Mouse (Mus musculus) embryo, embryonic 10.5 days (tissue): Measurements from ENCODE around the gene Nsmce3.

ENCODE experiments used
- DNase-seq: peaks from one replicate; pipeline ENCODE4 v3.0.0-alpha.2; 2015; ENCODE audit warnings: low spot score

The Nsmce3 gene

DNA sequence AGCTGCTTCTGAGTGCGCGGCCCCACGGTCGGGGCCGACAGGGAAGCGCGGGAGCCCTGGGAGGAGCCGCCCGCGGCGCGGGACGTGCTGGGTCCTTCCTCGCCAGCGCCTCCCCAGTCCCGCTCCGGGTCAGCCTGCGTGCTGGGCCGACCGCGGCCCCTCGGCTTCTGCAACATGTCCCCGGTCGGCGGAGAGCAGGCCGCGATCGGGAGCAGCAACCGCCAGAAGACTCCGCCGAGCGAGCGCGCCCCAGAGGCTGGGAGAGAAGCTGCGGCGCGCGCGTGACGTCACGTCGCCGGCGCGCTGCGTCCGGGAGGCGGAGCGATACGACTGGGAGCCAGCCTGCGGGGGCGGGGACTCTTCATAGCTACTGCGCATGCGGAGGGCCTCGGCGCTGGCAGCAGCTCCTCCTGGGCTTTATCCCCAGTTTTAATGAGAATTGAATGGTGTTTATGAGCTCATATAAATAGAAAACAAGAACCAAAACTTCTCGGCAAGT is at the start of gene Nsmce3:
Nsmce3 (minus strand) TSS at position 255 of the 499 bp plus-strand sequence.
- DNase-seq, result peak; percentile 97

DNA sequence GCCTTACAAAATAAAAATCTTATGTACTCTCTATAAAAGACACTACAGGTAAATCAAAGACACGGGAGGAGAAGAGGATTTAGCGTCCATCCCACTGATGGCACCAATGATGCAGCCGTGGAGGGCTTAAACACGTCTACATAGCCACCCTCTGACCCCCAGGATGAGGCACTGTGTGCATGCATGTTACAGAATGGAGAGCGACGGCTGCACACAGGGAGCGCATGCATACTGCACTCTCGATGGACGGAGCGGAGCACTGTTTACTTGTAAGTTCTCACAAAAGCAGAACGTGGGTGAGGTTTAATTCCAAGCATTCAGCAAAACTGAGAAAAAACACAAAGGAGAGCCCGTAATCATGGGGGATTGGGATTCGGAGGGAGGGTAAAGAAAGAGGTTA is 48.4 kb upstream of the Nsmce3 start:
- no peak for DNase-seq

DNA sequence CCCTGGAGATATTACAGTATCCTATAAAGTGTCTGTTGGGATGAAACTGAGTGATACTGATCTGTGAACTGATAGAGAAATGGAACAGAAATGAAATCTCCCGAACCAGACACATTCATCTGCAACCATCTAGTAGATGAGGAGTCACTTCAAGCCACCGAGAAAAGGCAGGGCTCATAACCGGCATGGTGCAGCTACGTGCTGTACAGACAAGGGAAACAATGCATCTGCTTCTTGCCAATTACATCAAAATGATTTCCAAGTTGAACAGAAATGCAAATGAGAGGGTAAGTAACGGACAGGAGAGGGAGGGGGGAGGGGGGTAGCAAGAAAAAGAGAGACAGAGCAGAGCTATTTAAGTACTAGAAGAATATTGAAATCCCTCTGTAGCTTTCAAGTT is 47.9 kb upstream of the Nsmce3 start:
- DNase-seq, result no peak

DNA sequence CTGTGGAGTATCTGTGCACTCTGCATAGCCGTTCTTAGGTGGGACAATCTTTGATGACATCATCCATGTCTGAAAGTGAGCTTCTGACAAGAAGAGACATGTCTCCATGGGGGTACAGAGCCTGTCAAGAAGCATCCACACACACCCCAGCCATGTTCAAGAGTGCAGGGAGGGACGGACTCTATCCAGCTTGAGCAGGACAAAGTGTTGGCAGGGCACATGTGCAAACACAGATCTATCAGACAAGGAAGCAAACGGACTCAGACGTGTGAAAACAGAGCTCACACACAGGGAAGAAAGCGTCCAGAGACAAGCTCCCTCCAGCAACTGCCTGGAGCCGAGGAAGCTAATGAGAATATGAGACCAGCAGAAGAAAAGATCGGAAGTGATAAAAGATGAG is 43.9 kb upstream of the Nsmce3 start:
- DNase-seq, result no peak

DNA sequence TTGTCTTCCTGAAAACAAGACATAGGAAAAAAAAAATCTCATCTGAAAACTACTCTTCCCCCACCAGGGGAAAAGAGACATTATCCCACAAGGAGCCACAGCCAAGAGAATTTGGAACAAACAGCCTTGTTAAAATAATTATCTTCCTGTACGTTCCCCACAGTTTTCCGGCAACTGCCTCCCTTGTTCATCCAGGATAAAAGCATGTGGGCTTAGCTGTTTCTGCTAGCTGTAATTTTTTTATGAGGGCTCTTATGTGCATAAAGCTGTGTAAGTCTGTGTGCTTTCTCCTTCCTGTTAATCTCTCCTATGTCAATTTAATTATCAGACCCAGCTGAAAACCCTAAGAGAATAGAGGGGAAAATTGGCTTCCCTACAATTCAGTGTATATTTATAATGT is 42.3 kb upstream of the Nsmce3 start:
- no peak for DNase-seq

DNA sequence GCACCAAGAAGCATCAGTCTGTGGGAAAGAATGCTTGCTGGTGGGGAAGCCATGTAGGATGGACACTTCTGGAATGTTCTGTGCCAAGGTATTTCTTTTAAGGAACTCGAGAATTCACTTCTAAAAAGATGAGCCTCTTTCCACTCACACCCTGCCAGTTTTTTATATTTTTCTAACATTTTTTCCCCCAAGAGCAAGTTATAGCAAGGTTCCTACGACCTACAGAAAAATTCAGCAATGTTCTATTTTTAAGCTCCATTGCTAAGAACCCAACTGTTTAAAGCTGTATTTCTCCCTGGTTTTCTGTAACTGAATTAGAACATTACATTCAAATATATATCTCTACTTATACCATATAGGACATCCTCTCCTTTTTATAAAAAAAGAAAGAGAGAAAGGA is 39.1 kb upstream of the Nsmce3 start:
- no peak for DNase-seq

DNA sequence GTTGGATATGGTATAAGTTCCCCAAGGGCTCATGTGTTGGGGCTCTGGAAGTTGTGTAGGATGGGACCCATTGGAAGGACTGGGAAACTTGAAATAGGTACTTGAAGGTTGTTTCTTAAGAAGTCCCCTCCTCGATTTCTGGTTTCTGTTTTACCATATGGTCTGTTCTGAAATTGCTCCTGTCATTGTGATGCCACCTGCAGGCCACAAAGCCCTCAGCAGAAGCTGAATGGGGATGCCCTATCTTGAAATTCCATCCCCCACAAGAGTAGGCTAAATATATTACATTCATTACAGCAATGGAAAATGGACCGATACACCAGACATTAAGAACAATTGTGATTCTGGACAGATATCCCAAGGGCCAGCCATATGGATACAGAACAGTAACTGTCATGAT is 37.4 kb upstream of the Nsmce3 start:
- no peak for DNase-seq

DNA sequence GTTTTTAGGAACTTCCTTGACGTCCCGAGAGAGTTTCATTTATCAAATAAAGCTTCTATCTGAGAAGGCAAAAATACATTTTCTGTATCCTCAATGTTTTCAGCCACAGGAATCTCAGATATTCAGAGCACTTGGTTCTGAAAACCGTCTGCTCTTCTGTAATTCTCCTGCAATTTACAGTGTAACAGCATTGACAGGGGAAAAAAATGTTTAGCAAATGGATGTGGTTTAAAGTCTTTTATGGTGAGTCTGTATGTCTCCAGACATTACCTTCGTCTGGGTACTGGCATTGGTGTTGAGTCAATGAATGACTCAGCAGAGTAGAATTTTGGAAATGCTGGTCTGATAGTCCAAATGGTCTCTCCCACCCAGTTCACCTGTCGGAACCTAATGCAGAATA is 34.2 kb upstream of the Nsmce3 start:
- no peak for DNase-seq

DNA sequence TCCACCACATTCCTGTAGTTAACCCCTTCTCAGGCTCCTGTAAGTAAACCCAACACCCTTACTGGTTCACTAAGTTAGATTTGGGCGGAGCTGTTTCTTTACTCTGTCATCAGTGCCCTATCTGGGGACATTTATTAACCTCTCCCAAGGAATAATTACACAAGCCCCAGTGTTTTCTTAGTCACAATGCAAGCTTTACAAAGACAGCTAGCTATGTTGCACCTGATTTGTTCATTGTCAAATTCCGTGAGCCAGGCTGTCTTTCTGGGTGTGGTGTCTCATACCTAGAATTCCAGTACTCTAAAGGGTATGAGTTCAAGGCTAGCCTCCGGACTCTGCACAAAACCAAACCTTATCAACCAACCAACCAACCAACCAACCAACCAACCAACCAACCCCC is 32.7 kb upstream of the Nsmce3 start:
- DNase-seq, result no peak

DNA sequence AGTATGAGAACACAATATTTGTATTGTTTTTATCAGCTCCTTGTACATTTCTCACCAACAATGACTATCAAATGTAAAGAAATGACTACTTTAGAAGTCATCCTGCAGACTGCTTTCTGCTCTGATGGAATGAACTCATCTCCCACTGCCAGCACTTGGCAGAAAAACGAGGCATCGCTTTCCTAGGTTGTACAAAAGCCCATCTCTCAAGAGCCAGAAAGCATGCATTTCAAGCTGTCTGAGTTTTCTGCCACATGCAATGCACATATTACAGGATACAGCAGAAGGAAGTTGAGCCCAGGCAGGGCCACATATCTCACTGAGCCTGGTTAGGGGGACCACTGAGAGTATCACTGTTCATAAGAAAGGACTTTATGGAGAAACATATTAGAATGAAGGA is 27.5 kb upstream of the Nsmce3 start:
- DNase-seq, result no peak

DNA sequence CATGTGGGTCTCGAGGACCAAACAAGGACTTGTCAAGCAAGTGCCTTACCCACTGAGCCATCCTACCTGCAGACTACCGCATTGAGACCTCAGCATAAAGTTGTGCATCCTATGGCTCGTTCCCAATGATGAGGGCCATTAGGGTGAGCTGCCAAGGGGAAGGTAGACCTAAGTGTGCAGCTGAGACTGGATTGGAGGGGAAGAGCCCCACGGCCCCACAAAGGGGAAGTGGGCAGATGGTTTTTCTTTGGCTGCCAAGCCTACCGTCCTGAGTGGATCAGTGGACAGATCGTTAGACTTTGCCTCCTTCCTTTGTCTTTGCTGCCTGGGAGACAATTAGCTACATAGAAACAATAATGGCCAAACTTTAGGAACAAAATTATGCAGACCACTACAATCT is 23.8 kb upstream of the Nsmce3 start:
- DNase-seq, result no peak

DNA sequence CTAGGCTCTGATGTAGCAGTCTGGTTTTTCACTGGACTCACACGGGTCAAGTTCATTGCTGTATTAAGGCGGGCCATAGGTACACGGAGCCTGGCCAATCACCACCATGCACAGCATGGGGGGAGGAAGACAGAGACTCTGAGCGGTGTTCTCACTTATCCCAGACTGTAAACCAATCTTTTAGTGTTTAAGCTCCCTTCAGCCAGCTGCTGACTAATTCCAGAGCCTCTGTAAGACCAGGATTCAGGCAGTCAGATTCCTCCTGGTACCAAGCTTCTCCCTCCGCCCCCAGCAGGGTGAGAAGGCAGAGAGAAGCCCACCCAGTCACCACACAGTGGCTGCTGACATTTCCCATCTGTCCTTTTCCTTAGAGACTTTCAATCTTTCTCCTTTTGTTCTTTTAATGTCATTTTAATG is 22.9 kb upstream of the Nsmce3 start:
- DNase-seq, result peak; percentile 20

DNA sequence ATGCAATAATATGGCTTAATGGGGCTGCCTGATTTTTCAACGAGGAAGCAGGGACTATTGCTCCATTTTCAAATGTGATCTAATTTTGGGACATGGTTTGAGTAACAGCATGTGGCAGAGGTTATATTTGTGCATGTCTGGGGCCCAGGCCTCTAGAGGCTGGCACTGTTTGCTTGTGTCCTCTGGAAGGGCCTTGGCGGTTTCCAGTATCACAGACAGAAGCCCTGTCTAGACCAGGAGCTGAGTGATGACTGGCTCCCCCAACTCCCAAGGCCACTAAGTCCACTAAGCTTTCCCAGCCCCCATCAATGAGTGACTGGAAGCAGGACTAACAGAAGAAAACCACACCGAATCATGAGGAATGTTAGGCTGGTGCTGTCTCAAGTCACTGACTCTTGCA is 18.3 kb upstream of the Nsmce3 start:
- DNase-seq, result peak; percentile 5

DNA sequence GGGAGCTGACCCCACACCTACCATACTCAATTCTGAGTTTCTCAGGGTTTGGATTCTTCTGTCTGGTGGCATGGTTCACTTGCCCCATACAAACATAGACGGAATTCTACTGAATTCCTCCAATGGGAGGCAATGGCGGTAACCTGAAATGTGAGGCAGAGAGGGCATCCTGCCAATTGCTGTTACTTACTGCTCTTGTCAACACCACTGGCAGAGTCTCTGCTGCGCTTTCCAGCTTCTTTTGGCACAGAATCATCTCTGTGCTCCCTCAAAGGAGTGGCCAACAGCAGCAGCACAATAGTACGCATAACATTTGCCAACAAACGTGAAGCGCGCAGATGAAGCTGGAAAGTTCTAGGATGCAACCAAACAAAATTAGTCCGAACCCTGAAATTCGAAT is 17.1 kb upstream of the Nsmce3 start:
- DNase-seq, result no peak

DNA sequence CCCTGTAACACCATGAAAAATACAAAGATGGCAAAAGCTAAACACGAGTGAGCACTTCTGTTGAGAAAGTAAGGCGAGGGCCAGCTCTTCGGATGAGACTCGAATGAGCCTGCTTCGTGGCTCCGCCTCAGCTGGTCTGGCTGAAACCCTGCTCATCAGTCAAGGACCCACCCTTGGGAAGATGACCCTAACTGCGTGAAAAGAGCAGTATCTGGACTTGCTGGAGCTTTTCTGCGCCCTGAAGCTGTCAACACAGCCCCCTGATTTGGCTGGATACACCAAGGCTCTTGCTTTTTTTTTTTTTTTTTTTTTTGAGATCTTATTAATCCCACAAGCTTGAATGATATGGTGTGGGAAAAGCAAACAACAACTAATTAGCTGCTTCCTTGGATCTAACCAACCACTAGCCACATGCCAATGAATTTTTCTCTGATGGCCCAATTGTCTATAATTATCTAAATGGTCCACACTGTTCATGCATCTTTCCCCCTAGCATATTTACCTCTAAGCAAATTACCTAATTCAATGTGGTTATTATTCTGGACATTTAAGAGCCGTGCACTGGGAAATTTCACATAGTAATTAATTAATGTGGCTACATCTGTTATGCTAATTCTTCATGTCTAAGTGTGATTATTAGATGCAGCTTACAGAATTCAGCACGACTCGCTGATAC is 11.5 kb upstream of the Nsmce3 start:
- DNase-seq, result no peak

DNA sequence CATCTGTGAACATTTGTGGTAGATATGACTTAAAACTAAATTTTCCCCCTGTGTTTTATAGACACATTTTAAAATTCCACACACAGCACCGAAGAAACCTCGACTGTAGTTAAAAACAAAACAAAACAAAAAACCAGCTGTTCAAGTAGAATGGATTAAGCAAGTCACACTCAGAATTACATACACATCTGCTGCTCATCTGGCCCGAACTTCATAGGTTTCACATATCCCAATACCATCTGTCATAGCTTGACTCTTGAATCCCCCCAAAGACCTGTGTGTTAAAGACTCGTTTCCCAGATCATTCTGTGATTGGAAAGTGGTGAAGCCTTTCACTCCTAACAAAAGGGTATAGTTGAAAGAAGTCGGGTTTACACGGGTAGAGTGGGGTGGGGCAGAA is 9.4 kb upstream of the Nsmce3 start:
- no peak for DNase-seq

DNA sequence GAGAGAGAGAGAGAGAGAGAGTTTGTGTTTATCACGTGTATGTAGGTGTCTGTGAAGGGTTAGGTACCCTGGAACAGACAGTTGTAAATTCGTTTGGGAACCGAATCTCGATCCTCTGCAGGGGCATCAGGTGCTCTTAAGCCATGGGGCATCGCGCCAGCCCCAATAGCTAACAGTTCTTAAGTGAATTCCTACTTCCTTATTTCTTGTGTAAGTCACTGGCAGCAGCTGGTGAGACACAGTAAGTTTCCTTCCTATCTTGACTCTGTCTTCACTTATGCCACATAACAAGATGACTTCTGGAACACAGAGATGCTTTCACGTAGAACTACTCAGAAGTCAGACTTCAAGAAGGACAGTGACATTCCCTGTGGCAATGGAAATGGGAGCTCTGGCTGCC is 8.6 kb upstream of the Nsmce3 start:
- no peak for DNase-seq

DNA sequence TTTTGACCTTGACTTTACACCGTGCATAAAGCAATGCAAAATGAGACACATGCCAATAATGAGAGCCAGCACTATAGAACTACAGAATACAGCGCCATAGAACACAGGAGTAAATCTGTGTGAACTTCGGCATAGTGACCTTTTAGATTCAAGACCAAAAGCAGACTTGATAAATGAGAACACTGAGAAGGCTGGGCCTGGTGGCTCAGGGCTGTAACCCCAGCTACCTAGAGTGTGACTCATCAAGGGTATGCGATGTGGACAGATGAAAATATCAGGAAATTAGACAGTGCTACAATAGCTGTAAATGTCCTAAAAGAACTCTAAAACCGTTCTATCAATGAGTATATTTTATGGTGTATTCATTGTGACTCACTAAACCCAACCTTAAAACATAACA is 7.6 kb upstream of the Nsmce3 start:
- DNase-seq, result no peak

DNA sequence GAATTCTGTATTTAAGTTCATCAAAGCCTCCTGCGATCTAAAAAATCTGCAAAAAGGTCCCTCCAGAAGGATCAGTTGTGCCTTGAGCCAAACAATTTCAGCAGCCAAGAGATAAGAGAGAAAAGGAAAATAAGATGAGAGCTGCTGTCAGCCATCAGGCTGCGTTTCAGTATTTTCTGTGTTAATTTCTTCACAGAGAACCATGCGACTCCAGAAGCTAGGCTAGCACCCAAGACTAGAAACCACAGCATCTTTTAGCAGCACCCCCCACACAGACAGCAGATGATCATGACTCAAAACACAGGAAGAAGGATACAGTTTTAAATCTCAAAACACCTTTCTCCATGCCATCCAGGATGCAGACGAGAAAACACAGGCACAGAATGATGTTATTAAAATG is 2.1 kb upstream of the Nsmce3 start:
- DNase-seq, result no peak

DNA sequence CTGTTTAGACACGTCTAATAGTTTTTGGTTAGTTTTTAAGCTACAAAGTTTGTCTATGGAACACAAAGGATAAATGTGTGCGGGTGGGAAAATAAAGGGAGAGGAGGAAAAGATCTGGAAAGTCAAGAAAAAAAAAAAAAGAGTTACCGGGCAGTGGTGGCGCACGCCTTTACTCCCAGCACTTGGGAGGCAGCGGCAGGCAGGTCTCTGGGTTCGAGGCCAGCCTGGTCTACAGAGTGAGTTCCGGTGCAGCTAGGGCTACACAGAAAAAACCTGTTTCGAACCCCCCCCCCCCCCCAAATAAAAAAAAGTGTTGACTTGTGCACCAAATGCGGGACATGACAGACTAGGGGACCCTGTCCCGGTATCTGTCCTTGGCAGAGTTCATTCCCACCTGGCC is 469 bp upstream of the Nsmce3 start:
- DNase-seq, result no peak

DNA sequence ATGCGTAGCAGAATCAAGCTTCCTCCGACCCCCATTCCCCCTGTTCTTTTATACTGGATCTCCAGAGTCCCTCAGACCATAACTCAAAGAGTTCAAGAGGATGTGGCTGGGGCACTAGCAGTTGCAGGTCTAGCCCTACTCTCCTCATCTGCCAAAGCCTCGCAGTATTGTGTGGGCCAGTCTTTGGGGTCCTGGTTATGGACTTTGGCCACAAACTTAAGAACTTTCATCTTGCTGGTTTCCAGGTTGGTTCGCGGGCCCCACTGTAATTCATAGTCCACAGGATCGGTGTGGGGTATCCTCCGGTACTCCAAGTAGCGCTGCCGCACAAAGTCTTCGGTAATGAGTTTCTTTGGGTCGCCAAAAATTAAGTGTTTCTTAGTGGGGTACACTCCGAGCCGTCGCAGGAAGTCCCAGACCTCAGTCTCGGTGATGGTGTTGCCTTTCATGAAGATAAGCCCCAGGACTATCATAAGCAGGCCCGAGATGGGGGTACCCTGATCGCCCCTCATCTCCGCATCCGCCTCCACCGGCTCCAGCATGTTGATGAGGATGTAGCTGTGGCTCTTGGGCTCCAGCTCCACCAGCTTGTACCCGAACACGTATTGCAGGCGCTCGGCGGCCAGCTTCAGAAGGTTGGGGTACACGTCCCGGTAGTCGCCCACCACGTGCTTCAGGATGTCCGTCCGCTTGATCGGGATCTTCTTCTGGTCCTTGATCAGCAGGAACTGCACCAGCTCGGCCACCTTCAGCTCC is 632 bp downstream of the Nsmce3 start:
- DNase-seq, result peak; percentile 29

DNA sequence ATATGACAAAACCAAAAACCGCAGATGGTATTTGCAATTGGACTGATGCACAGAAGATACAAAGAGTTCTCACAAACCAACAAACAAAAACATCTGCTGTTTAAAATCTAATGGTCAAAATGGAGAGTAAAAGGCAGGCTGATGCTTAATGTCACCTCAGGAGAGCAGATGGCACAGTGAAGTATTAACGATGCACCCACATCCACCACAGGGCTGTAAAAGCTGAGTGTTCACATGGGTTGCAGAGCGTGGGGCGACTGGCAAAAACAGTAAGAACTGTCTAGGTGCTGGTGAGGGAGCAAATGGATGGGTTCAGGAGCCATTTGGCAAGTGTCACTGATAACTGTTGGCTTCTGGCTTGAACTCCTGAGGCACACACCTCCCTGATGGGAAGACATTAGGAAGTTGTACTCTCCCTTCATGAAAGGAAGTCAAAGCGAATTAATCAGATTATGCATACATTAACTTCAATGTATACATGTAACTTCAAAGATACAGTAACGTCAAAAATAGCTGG is 3.2 kb downstream of the Nsmce3 start:
- no peak for DNase-seq

DNA sequence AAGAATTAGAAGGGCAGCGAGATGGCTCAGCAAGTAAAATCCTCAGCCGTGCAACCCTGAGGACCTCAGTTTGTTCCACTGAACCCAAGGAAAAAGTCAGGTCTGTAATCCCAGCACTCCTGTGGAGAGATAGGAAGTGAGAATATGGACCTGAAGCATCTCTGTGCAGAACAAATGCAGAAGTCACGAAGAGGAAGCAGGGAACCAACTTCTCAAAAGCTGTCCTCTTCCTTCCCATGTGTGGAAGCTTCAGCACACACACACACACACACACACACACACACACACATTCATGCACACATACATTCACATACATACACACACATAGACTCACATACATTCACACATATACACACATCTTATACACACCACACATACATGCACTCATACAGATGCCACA is 9.3 kb downstream of the Nsmce3 start:
- DNase-seq, result no peak

DNA sequence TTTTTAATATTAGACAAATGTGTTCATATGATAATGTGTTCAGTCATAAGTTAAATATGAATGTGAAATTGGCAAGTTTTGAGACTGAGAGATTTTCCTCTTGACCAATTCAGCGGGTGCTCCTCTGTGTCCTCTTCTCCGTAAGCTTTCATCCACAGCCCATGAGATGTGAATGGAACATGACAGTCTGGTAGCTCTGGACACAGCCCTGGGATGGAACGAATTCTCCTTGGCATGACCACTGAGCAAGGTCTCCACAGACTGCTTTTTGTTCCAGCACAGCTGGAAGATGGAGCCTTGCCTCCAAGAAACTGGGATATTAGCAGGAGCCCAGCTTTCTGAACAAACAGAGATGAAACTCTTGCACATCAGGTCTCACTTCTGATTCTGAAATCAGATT is 9.8 kb downstream of the Nsmce3 start:
- no peak for DNase-seq
